Mouse (Mus musculus) stomach, postnatal 0 days (tissue): ENCODE measurements around the gene Mrvi1.

Source experiments
- CTCF ChIP-seq: IDR thresholded peaks from 2 replicates; pipeline ENCODE4 v1.5.1; 2016; ENCODE audit warnings: antibody characterized with exemption, low read depth, mild to moderate bottlenecking, moderate library complexity
- EP300 ChIP-seq: optimal IDR thresholded peaks from 2 replicates; pipeline ENCODE3; 2016; ENCODE audit warnings: antibody characterized with exemption

DNA sequence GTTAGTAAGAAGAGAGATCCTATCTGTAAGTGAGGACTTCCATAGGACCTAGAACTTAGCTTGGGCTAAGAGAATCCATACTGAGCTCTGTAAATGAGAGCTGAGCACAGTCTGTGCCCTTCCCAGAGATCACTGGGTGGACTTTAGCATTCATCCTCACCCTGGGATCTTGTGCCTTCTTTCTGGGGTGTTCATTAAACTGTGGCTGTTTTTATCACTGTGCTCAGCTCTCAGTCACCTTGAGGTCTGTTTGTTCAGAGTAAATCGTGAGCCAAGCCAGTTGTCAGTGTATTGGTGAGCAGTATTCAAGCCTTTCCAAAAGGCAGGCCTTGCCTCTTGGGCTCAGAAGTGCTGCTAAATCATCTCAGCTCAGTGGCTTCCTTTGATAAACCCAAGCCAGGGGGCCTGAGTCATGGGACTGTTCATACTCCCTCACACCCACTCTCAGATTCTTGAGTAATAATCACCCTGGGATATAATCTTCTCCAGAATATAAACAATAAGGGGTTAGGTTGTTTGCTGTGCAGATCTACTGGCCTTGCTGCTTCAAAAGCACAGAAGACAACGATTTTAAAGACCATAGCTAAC lies 100.4 kb downstream of the Mrvi1 start:
- TF ChIP-seq EP300 (no peak), CTCF (no peak)
